Mouse (Mus musculus) adrenal gland, postnatal 25 days (tissue): ENCODE data around the gene Klrb1a. TPM values are rescaled to one million over a fixed set of nuclear protein-coding genes. Genes with fewer than 3 reads are reported as not detected.
"Not testable (repeated sequence)": the region's sequence is repeated elsewhere in the genome, so short reads cannot be mapped to it uniquely, and the experiment has no call there.

Experiments used
- DNase-seq: peaks from one replicate; pipeline ENCODE4 v3.0.0; 2021; ENCODE audit warnings: mixed read lengths
- long read RNA-seq: library from polyadenylated mRNA; stranded (forward); transcript quantifications from one replicate; pipeline ENCODE4 v2.0.0, GENCODE M21; 2021
- total RNA-seq: library from RNA; stranded (reverse); gene quantifications from 2 replicates; pipeline ENCODE4 v1.2.3, GENCODE M21; 2021

Gene Klrb1a
- not detected in 2 replicates for total RNA-seq
- long read RNA-seq = 0 reads

- DNase-seq = not testable (repeated sequence)
Measured at GRCm38 (mm10) chr6:128623433-128623832, at the start of gene Klrb1a. TSS of gene Klrb1a (minus strand) at chr6:128623533.

GRCm38 (mm10) chr6:128669936-128670335 lies 46.6 kb upstream of the Klrb1a start:
- no peak for DNase-seq

DNA sequence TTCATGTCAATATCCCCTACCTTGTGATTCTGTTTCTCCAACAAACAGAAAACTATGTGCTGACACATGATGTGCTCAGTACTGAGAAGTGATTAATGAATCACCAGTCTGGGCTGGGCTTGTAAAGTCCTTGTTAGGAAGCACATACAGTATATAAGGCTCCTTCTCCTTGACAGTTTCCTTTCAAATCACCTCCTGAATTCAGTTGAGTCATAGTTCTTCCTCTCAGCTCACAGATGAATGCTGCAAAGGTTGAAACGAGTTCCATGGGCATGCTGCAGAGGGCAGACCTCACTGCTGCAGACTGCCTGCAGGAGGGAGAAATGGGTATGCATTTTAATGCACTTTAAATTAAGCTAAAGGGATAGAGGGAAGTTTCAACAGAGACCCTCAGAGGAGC lies 38.9 kb upstream of the Klrb1a start, which contains the start of gene Clec2h:
TSS of gene Clec2h (plus strand) at position 180 of the 400 bp plus-strand sequence.
- no peak for DNase-seq

DNA sequence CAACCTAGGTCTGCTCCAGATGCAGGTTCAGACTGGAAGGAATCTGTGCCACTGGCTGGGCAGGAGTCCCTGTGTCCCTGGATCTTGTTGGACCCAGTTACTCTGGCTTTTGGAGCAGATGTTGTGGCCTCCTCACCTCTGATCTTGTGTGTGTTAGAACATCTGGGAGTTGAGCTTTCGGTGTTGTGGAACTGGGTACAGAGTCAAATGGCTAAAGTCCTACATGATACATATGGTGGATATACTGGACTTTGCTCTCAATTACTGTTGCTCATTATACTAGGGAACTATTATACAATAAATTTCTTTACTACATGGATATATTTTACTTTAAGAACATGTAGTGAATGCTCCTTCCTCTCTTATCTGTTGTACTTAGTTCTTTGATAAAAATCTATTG lies 37.9 kb upstream of the Klrb1a start:
- no peak for DNase-seq

DNA sequence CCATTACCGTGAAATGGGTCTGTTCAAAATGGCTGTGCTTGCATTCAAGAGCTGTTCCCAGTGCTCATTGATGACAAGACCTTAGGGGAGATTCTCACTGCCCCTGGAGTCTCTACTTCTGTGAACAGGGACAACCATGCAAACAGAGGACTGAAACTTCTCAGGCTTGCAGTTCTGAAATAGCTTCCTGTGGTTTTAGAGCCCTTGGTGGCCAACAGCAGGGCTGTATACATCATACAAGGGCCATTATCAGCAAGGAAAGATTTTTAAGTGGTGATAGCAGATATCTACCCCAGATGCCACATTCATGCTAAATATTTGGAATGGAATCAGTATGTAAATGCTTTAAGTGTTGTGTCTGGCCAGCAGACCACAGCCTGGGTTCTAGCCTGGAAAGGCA lies 29.6 kb upstream of the Klrb1a start:
- no peak for DNase-seq

- DNase-seq = not testable (repeated sequence)
Measured at GRCm38 (mm10) chr6:128650827-128651226, 27.5 kb upstream of the Klrb1a start.

GRCm38 (mm10) chr6:128650187-128650586 lies 26.9 kb upstream of the Klrb1a start:
- DNase-seq = no peak

- no peak for DNase-seq
Measured at GRCm38 (mm10) chr6:128649681-128650080, 26.3 kb upstream of the Klrb1a start.

DNA sequence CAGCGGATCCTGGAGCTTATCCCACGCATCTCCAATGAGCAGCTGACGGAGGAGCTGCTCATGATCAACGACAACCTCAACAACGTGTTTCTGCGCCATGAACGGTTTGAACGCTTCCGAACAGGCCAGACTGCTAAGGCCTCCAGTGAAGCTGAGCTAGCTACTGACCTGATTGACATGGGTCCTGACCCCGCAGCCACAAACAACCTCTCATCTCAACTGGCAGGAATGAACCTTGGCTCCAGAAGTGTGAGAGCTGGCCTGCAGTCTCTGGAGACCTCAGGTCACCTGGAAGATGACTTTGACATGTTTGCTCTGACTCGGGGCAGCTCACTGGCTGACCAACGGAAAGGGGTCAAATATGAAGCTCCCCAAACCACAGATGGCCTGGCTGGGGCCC lies 22.4 kb upstream of the Klrb1a start:
- not testable (repeated sequence) for DNase-seq

DNA sequence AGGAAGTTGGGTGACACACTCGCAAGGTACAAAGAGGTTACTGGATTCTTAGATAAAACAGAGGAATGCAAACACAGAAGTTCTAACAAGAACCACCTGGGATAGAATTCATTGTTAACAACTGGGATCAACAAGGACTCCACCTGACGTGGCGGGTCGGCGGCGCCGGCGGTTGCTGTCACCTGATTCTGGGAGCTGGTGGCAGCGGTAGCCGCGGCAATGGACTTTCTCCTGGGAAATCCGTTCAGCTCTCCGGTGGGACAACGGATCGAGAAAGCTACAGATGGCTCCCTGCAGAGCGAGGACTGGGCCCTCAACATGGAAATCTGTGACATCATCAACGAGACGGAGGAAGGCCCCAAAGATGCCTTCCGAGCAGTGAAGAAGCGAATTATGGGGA lies 21.4 kb upstream of the Klrb1a start:
- DNase-seq = not testable (repeated sequence)

- no peak for DNase-seq
Measured at GRCm38 (mm10) chr6:128643999-128644398, 20.7 kb upstream of the Klrb1a start.

DNA sequence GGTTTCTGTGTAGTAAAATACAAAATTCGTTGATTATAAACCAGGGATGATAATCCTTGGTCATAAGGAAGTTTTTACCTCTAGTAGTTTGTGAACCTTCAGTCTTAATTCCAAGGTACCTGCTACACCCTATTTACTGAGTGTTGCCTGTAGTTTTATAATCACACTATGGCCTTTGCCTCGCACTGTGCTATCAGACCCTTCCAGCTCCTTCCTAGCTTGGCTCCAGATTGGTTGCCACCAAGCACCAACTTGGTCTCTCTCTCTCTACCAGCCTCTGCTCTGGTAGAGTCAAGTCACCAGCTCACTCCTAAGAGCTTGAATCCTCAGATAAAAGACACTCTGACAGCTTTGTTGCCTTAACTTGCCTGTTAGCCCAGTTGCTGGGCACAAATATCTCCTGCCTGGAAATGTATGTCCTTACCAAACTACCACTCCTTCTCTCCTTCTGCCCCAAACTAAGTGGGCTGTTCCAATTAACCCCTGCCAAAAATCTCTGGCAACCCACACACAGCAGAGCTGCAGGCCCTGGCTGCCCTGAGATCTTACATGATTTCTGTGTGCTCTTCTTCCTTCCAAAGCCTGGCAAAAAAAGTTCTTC lies 17.9 kb upstream of the Klrb1a start:
- no peak for DNase-seq

GRCm38 (mm10) chr6:128640673-128641072 lies 17.3 kb upstream of the Klrb1a start:
- no peak for DNase-seq

DNA sequence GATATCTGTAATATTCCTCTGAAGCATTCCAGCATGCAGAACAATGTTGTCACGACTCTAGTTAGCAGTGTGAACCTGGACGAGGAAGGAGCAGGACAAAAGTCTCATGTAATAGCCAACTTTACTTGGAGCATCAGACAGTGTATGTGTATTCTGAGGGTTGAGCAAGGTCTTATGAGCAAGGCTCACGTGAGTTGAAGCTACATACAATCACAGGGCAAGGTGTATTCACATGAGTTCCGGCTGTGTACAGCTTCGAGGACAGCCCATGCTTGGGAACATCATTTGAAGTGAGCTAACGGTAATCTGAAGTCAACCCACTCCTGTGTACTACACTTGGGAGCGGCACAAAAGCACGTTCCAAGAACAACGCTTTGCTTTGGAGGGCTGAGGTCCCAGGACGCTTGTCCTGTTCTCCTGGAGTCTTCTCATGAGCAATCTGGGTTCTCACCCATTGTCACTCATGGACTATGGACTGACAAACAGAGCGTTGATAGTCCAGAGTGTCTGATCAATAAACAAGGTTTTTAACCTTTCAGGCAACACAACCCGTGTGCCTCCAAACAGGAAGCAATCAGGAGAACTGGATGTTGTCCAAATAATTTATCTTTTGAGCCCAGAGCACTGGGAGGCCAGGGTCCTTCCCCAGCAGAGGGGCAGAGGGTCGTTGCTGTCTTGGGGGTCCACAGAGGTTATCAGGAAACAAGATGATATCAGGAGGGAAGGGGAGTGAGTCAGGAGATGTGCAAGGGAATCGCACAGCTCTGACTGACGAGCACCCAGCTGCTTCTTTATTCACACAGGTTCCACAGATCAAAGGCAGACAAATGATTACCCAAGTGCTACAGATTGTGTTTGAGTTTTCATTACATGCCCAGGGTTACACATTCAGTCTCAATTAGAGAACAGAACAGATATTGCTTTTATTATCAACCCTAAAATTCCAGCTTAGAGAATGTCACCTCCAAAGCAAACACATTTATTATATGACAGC lies 7.9 kb upstream of the Klrb1a start:
- DNase-seq = not testable (repeated sequence)

- not testable (repeated sequence) for DNase-seq
Measured at GRCm38 (mm10) chr6:128629771-128630739, 6.7 kb upstream of the Klrb1a start.

GRCm38 (mm10) chr6:128625246-128625645 lies 1.9 kb upstream of the Klrb1a start:
- DNase-seq = not testable (repeated sequence)

GRCm38 (mm10) chr6:128624425-128624824 lies 1.1 kb upstream of the Klrb1a start:
- no peak for DNase-seq

GRCm38 (mm10) chr6:128622733-128623132 lies 600 bp downstream of the Klrb1a start:
- DNase-seq = no peak

- no peak for DNase-seq
Measured at GRCm38 (mm10) chr6:128606350-128606749, 17.0 kb downstream of the Klrb1a start.

- DNase-seq = no peak
Measured at GRCm38 (mm10) chr6:128604512-128604911, 18.8 kb downstream of the Klrb1a start.

DNA sequence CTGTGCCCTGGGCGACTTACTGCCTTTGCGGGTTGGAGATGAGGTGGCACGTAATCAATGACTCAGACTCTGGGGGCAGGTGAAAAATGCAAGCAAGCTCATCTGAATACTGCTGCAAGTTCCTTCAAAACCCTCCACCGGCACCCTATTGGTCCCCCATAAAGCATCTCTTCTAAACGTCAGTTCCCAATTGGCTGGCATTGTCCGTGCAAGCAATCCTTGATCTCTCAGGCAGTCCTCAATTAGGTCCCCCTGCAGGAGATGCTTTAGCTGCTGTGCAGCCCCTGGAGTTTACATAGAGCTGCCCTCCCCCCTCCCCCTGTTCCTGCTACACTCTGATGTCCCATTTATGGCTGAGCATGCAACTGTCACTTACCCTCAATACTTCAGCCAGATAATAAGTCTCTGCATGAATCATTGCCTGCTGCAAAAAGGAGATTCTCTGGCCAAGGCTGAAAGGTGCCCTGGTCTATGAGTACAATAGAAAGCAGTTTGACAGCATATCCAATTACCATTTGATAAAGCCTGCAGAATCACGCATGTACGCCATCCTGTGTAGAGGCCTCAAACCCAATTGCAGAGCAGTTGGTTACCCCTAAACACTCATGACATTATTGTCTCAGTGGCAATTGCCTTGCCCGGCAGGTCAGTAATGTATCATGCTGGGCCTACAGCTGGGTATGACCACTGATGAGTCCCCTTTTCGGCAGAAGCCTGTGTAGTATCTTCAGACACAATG lies 20.7 kb downstream of the Klrb1a start:
- DNase-seq = no peak
